Comparison of ENCODE assay signal across 6 mouse cellular contexts in genomic region chr16:61484315-61484714, GRCm38 (mm10).
"Had no signal": no experiment of that assay in that cellular context is flagged by ENCODE, and none has a peak within 500 bp of the region (broad histone marks: within the 10 kb centered on the region; RNA-seq: fewer than 3 reads in every experiment).

No protein-coding gene starts in this region.

- DNase-seq: kidney, postnatal 10 days; lung, adult 18-20 months; retina, postnatal 1 day; right cerebral cortex, postnatal 14 days; thymus, adult 2 months; thymus, postnatal 25 days had no signal
